In the genomic region with DNA sequence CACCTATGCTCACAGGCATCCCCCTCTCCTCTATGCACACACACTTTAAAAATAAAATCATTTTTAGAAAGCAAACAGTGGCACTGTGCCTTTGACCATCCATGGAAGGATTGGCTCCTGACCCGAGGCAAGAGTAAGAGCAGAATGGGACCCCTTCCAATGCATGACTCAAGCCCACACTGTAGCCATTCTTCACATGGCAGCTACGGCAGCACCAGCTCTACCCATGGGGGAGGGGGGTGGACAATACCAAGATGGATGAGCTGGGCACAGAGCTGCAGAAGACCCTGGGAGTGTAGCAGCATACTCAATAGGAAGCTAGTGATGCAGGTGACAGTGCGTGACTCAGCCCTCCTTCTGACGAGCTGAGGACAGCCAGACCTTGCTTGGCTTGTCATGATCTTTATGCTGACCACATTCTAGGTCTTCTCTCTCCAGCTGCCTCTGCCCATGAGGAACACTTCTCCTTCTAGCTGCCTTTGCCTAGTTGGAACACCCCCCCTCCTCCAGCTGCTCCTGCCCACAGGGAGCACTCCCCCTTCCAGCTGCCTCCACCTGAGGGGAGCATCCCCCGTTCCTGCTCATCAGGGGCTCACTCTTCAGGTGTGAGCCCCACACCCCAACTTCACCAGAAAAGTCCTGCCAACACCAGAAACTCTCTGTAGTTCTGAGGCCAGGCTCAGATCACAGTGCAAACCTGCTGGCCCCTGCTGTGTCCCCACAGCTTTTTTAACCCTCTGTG, we compare ENCODE assay signal across 9 mouse cellular contexts. TPM values are rescaled to one million over a fixed set of nuclear protein-coding genes. Genes with fewer than 3 reads are reported as not detected.
DNase-seq lines count a peak whose midpoint lies in the region; ATAC-seq and TF ChIP-seq lines count a peak whose summit lies in the region.
"Had no signal": no experiment of that assay in that cellular context is flagged by ENCODE, and none has a peak within 500 bp of the region (broad histone marks: within the 10 kb centered on the region; RNA-seq: fewer than 3 reads in every experiment).

No protein-coding gene starts in this region.

- TF ChIP-seq CTCF in stomach, postnatal 0 days (IDR thresholded peaks at IDR 0.05; ENCODE audit: low read depth) = no peak

- peak overlapping the region; percentile 3; the same call in 1 of the 2 replicates for H3K27ac ChIP-seq in heart, embryonic 11.5 days (ENCODE audit: low read depth, low read length)
- H3K27ac ChIP-seq in heart, embryonic 16.5 days (ENCODE audit: low read length) = peak overlapping the region; percentile 68
- peak overlapping the region; percentile 5; the same call in 1 of the 2 replicates for H3K27ac ChIP-seq in stomach, postnatal 0 days (replicated peaks)

- no peak overlapping the region for H3K4me2 ChIP-seq in heart, embryonic 11.5 days
- no peak overlapping the region for H3K4me2 ChIP-seq in heart, embryonic 16.5 days (ENCODE audit: low read depth, low read length)
- no peak overlapping the region for H3K4me2 ChIP-seq in stomach, postnatal 0 days (replicated peaks; ENCODE audit: low read depth)

- 54% methylated on average over 5 of the region's 5 CpGs for WGBS in heart, embryonic 11.5 days (ENCODE audit: insufficient replicate concordance)
- WGBS in heart, embryonic 16.5 days = 54% methylated on average over 5 of the region's 5 CpGs
- WGBS in stomach, postnatal 0 days = 44% methylated on average over 5 of the region's 5 CpGs

- no peak for TF ChIP-seq EP300 in stomach, postnatal 0 days (optimal IDR thresholded peaks at IDR 0.05)

- H3K9ac ChIP-seq in heart, embryonic 11.5 days (ENCODE audit: low read depth, low read length) = no peak overlapping the region; the same call in 1 of the 2 replicates
- no peak overlapping the region; the same call in 1 of the 2 replicates for H3K9ac ChIP-seq in heart, embryonic 16.5 days (ENCODE audit: low read length)
- no peak overlapping the region for H3K9ac ChIP-seq in stomach, postnatal 0 days (ENCODE audit: low read length)

- H3K4me3 ChIP-seq in heart, embryonic 11.5 days (ENCODE audit: low read depth, low read length) = no peak overlapping the region
- H3K4me3 ChIP-seq in heart, embryonic 16.5 days (ENCODE audit: low read length) = no peak overlapping the region
- no peak overlapping the region for H3K4me3 ChIP-seq in stomach, postnatal 0 days (ENCODE audit: low read depth, low read length)

- H3K36me3 ChIP-seq in heart, embryonic 11.5 days (ENCODE audit: control insufficient read depth, insufficient read depth, low read length) = no peaks in the 10 kb centered on the region
- no peaks in the 10 kb centered on the region for H3K36me3 ChIP-seq in heart, embryonic 16.5 days (ENCODE audit: control insufficient read depth, insufficient read depth)
- H3K36me3 ChIP-seq in stomach, postnatal 0 days (ENCODE audit: control insufficient read depth, insufficient read depth, low read length) = no peaks in the 10 kb centered on the region

- no peaks in the 10 kb centered on the region for H3K27me3 ChIP-seq in heart, embryonic 11.5 days (ENCODE audit: control insufficient read depth, insufficient read depth, low read length)
- no peaks in the 10 kb centered on the region for H3K27me3 ChIP-seq in heart, embryonic 16.5 days (ENCODE audit: control insufficient read depth, insufficient read depth, low read length)
- H3K27me3 ChIP-seq in stomach, postnatal 0 days (ENCODE audit: control insufficient read depth, insufficient read depth, low read length) = no peaks in the 10 kb centered on the region

- DNase-seq in heart, adult 9 months (ENCODE audit: low spot score in 2 of 2) = no peak
- DNase-seq in urinary bladder, postnatal 14 days (ENCODE audit: low spot score) = peak; percentile 34
- no peak for DNase-seq in urinary bladder, adult 2 months (ENCODE audit: low spot score)
- DNase-seq in stomach, postnatal 0 days (ENCODE audit: low spot score) = no peak
- DNase-seq in embryo, embryonic 10 days (ENCODE audit: low spot score) = no peak
- no peak for DNase-seq in kidney, postnatal 36 days
- DNase-seq: thymus, adult 18-20 months had no signal

- no peak for ATAC-seq in heart, embryonic 11.5 days (replicated peaks; ENCODE audit: insufficient number of reproducible peaks, low FRiP score, low TSS enrichment)
- ATAC-seq in heart, embryonic 16.5 days (replicated peaks; ENCODE audit: extremely low read depth, insufficient read depth, low FRiP score) = no peak
- 0 out of 2 replicates have a peak, but pooled peaks have one; percentile 13 for ATAC-seq in stomach, postnatal 0 days (ENCODE audit: low FRiP score, low TSS enrichment)

- peaks cover 35% of the 10 kb centered on the region for H3K4me1 ChIP-seq in heart, embryonic 11.5 days (ENCODE audit: control insufficient read depth, insufficient read depth, low read length)
- peaks cover 50% of the 10 kb centered on the region for H3K4me1 ChIP-seq in heart, embryonic 16.5 days (ENCODE audit: control insufficient read depth, insufficient read depth, low read length)
- H3K4me1 ChIP-seq in stomach, postnatal 0 days (replicated peaks; ENCODE audit: control insufficient read depth, insufficient read depth) = peaks cover 11% of the 10 kb centered on the region

- H3K9me3 ChIP-seq in heart, embryonic 11.5 days (replicated peaks; ENCODE audit: control insufficient read depth, low read length) = no peaks in the 10 kb centered on the region
- no peaks in the 10 kb centered on the region for H3K9me3 ChIP-seq in heart, embryonic 16.5 days (replicated peaks; ENCODE audit: control insufficient read depth, low read length)
- no peaks in the 10 kb centered on the region for H3K9me3 ChIP-seq in stomach, postnatal 0 days (ENCODE audit: control insufficient read depth, low read length)

RNA-seq across cellular contexts. Expression of a gene that starts 12.6 kb away (rescaled TPM):
- polyA plus RNA-seq in heart, embryonic 11.5 days (2014; fragmentation: Nextera tagmentation; extraction: Ambion mirVana) = not detected in 2 replicates
- 3.8 and 4.4 TPM in 2 replicates for polyA plus RNA-seq in urinary bladder, adult 2 months (2012; rRNA removed)
- 0.34 TPM in 1 of 2 replicates, not detected in the other for polyA plus RNA-seq in heart, embryonic 16.5 days (2015; fragmentation: Nextera tagmentation; extraction: Ambion mirVana)
- polyA plus RNA-seq in stomach, postnatal 0 days (2015; fragmentation: Nextera tagmentation; extraction: Ambion mirVana) = 111 and 135 TPM in 2 replicates

Comparison
In these comparisons a context has a peak if more than half of its experiments do, and no peak if none do; other contexts are left out.
1. H3K27ac ChIP-seq: peak in every context shown above with its lines; median percentile 68 in heart, embryonic 16.5 days; 5 in stomach, postnatal 0 days; 3 in heart, embryonic 11.5 days.
2. RNA of a gene that starts 12.6 kb away (polyA plus RNA-seq): 111 to 135 TPM in stomach, postnatal 0 days; 3.8 to 4.4 TPM in urinary bladder, adult 2 months, not detected in heart, embryonic 11.5 days and 0.34 TPM in heart, embryonic 16.5 days; every median in the first group is over 10 times any median in the second.